In genomic region chr3:54432167-54432566, GRCm38 (mm10) we compare ENCODE assay signal across 22 mouse cellular contexts.
DNase-seq lines count a peak whose midpoint lies in the region; ATAC-seq and TF ChIP-seq lines count a peak whose summit lies in the region.
"Had no signal": no experiment of that assay in that cellular context is flagged by ENCODE, and none has a peak within 500 bp of the region (broad histone marks: within the 10 kb centered on the region; RNA-seq: fewer than 3 reads in every experiment).

No protein-coding gene starts in this region.

- H3K4me2 ChIP-seq in limb, embryonic 15.5 days = no peak overlapping the region
- no peak overlapping the region for H3K4me2 ChIP-seq in midbrain, embryonic 11.5 days
- no peak overlapping the region for H3K4me2 ChIP-seq in midbrain, postnatal 0 days (ENCODE audit: low read depth, low read length, poor library complexity, severe bottlenecking)
- H3K4me2 ChIP-seq in lung, postnatal 0 days (replicated peaks; ENCODE audit: low read depth, low read length) = no peak overlapping the region
- H3K4me2 ChIP-seq in myocyte (ENCODE audit: low read depth) = peak overlapping the region; percentile 16
- H3K4me2 ChIP-seq: limb, embryonic 12.5 days; liver, embryonic 15.5 days; neural tube, embryonic 15.5 days had no signal

- H3K27me3 ChIP-seq in limb, embryonic 15.5 days = no peaks in the 10 kb centered on the region; the same call in 1 of the 2 replicates
- H3K27me3 ChIP-seq in limb, embryonic 10.5 days (ENCODE audit: low read depth, poor library complexity, severe bottlenecking) = no peaks in the 10 kb centered on the region
- no peaks in the 10 kb centered on the region for H3K27me3 ChIP-seq in midbrain, embryonic 11.5 days (ENCODE audit: control insufficient read depth, insufficient read depth, low read length)
- no peaks in the 10 kb centered on the region for H3K27me3 ChIP-seq in midbrain, postnatal 0 days (ENCODE audit: insufficient read depth, low read length)
- H3K27me3 ChIP-seq in lung, postnatal 0 days (replicated peaks; ENCODE audit: insufficient read depth, low read length) = no peaks in the 10 kb centered on the region
- no peaks in the 10 kb centered on the region for H3K27me3 ChIP-seq in myocyte (ENCODE audit: control insufficient read depth, insufficient read depth, insufficient read length)
- H3K27me3 ChIP-seq in hindbrain, embryonic 10.5 days (ENCODE audit: insufficient read depth, poor library complexity, severe bottlenecking) = no peaks in the 10 kb centered on the region
- H3K27me3 ChIP-seq: limb, embryonic 12.5 days; liver, embryonic 15.5 days; megakaryocyte, embryonic 14.5 days; neural tube, embryonic 15.5 days had no signal

- no peak for ATAC-seq in limb, embryonic 15.5 days (ENCODE audit: insufficient number of reproducible peaks, low FRiP score, low TSS enrichment, low read depth)
- no peak for ATAC-seq in midbrain, embryonic 11.5 days (ENCODE audit: low FRiP score)
- no peak for ATAC-seq in midbrain, postnatal 0 days (ENCODE audit: low FRiP score)
- ATAC-seq in lung, postnatal 0 days = peak; percentile 71
- ATAC-seq: forebrain, embryonic 16.5 days; intestine, postnatal 0 days; midbrain, embryonic 16.5 days had no signal

- TF ChIP-seq EP300 in lung, postnatal 0 days (IDR thresholded peaks at IDR 0.05) = 0 out of 2 replicates have a peak, but pooled peaks have one; percentile 20

- H3K4me3 ChIP-seq in limb, embryonic 15.5 days = no peak overlapping the region
- H3K4me3 ChIP-seq in limb, embryonic 10.5 days = no peak overlapping the region
- H3K4me3 ChIP-seq in midbrain, embryonic 11.5 days (ENCODE audit: low read depth, low read length) = no peak overlapping the region
- no peak overlapping the region for H3K4me3 ChIP-seq in midbrain, postnatal 0 days (ENCODE audit: low read depth, low read length)
- H3K4me3 ChIP-seq in lung, postnatal 0 days (ENCODE audit: low read depth, low read length) = no peak overlapping the region
- H3K4me3 ChIP-seq in myocyte = no peak overlapping the region
- H3K4me3 ChIP-seq in hindbrain, embryonic 10.5 days = no peak overlapping the region
- H3K4me3 ChIP-seq: forebrain, embryonic 10.5 days; layer of hippocampus, adult 2 months; limb, embryonic 12.5 days; liver, embryonic 15.5 days; megakaryocyte, embryonic 14.5 days; neural tube, embryonic 15.5 days had no signal

- DNase-seq in limb, embryonic 10.5 days (ENCODE audit: low spot score) = no peak
- peak; percentile 82 for DNase-seq in midbrain, embryonic 11.5 days (ENCODE audit: low spot score, missing footprints)
- DNase-seq in midbrain, postnatal 0 days (ENCODE audit: low spot score) = no peak
- DNase-seq in lung, postnatal 0 days (ENCODE audit: low spot score) = peak; percentile 65
- DNase-seq in hindbrain, embryonic 10.5 days (ENCODE audit: low spot score) = no peak
- DNase-seq in B cell, adult 2 months = no peak
- DNase-seq: adrenal gland, postnatal 10 days; cerebellum, adult 2 months; cerebellum, postnatal 25 days; gastrocnemius, postnatal 10 days; kidney, postnatal 25 days had no signal

- WGBS in limb, embryonic 15.5 days = 60% methylated on average over 6 of the region's 6 CpGs
- 84% methylated on average over 6 of the region's 6 CpGs for WGBS in limb, embryonic 10.5 days
- 71% methylated on average over 6 of the region's 6 CpGs for WGBS in midbrain, embryonic 11.5 days
- 71% methylated on average over 6 of the region's 6 CpGs for WGBS in midbrain, postnatal 0 days
- 45% methylated on average over 6 of the region's 6 CpGs for whole genome bisulfite sequencing in lung, postnatal 0 days
- 87% methylated on average over 6 of the region's 6 CpGs for WGBS in hindbrain, embryonic 10.5 days

- H3K9ac ChIP-seq in limb, embryonic 15.5 days = no peak overlapping the region
- H3K9ac ChIP-seq in midbrain, embryonic 11.5 days (ENCODE audit: low read length) = no peak overlapping the region
- H3K9ac ChIP-seq in midbrain, postnatal 0 days (replicated peaks; ENCODE audit: low read length, poor library complexity, severe bottlenecking) = no peak overlapping the region
- H3K9ac ChIP-seq in lung, postnatal 0 days (replicated peaks; ENCODE audit: low read depth) = no peak overlapping the region
- H3K9ac ChIP-seq: limb, embryonic 12.5 days; liver, embryonic 15.5 days; neural tube, embryonic 15.5 days had no signal

- H3K9me3 ChIP-seq in limb, embryonic 15.5 days = no peaks in the 10 kb centered on the region
- no peaks in the 10 kb centered on the region for H3K9me3 ChIP-seq in limb, embryonic 10.5 days (replicated peaks)
- no peaks in the 10 kb centered on the region for H3K9me3 ChIP-seq in midbrain, embryonic 11.5 days (ENCODE audit: control insufficient read depth, low read length)
- no peaks in the 10 kb centered on the region for H3K9me3 ChIP-seq in midbrain, postnatal 0 days (ENCODE audit: low read length)
- no peaks in the 10 kb centered on the region for H3K9me3 ChIP-seq in lung, postnatal 0 days (ENCODE audit: low read length)
- no peaks in the 10 kb centered on the region for H3K9me3 ChIP-seq in hindbrain, embryonic 10.5 days
- H3K9me3 ChIP-seq: forebrain, embryonic 10.5 days; limb, embryonic 12.5 days; liver, embryonic 15.5 days; megakaryocyte, embryonic 14.5 days; neural tube, embryonic 15.5 days had no signal

- TF ChIP-seq POLR2A in myocyte (IDR thresholded peaks at IDR 0.05; ENCODE audit: insufficient read length, low read depth) = no peak

- H3K4me1 ChIP-seq in limb, embryonic 15.5 days = no peaks in the 10 kb centered on the region
- H3K4me1 ChIP-seq in limb, embryonic 10.5 days = no peaks in the 10 kb centered on the region
- H3K4me1 ChIP-seq in midbrain, embryonic 11.5 days (ENCODE audit: control insufficient read depth, insufficient read depth, low read length) = peaks cover 3% of the 10 kb centered on the region; the same call in 1 of the 2 replicates
- H3K4me1 ChIP-seq in midbrain, postnatal 0 days (ENCODE audit: insufficient read depth, low read length) = no peaks in the 10 kb centered on the region
- no peaks in the 10 kb centered on the region for H3K4me1 ChIP-seq in lung, postnatal 0 days (ENCODE audit: insufficient read depth, low read depth, low read length)
- no peaks in the 10 kb centered on the region for H3K4me1 ChIP-seq in hindbrain, embryonic 10.5 days (replicated peaks)
- H3K4me1 ChIP-seq: limb, embryonic 12.5 days; liver, embryonic 15.5 days; megakaryocyte, embryonic 14.5 days; neural tube, embryonic 15.5 days had no signal

- no peak overlapping the region for H3ac ChIP-seq in myocyte (ENCODE audit: control insufficient read depth, insufficient read length)

- no peaks in the 10 kb centered on the region for H3K79me2 ChIP-seq in myocyte (ENCODE audit: control insufficient read depth, insufficient read depth)

- no peak for TF ChIP-seq CTCF in midbrain, postnatal 0 days (IDR thresholded peaks at IDR 0.05)
- TF ChIP-seq CTCF in lung, postnatal 0 days (IDR thresholded peaks at IDR 0.05) = no peak

- H3K36me3 ChIP-seq in limb, embryonic 15.5 days = no peaks in the 10 kb centered on the region
- H3K36me3 ChIP-seq in limb, embryonic 10.5 days = no peaks in the 10 kb centered on the region
- no peaks in the 10 kb centered on the region for H3K36me3 ChIP-seq in midbrain, embryonic 11.5 days (ENCODE audit: control insufficient read depth, insufficient read depth, low read length)
- H3K36me3 ChIP-seq in midbrain, postnatal 0 days (ENCODE audit: insufficient read depth, low read length) = no peaks in the 10 kb centered on the region
- no peaks in the 10 kb centered on the region for H3K36me3 ChIP-seq in lung, postnatal 0 days (ENCODE audit: insufficient read depth, low read length)
- no peaks in the 10 kb centered on the region for H3K36me3 ChIP-seq in myocyte (ENCODE audit: control insufficient read depth, insufficient read depth)
- H3K36me3 ChIP-seq in hindbrain, embryonic 10.5 days = no peaks in the 10 kb centered on the region
- H3K36me3 ChIP-seq: forebrain, embryonic 10.5 days; limb, embryonic 12.5 days; liver, embryonic 15.5 days; neural tube, embryonic 15.5 days had no signal

- peak overlapping the region; percentile 43; the same call in 1 of the 2 replicates for H3K27ac ChIP-seq in limb, embryonic 15.5 days
- H3K27ac ChIP-seq in limb, embryonic 10.5 days = no peak overlapping the region
- no peak overlapping the region for H3K27ac ChIP-seq in midbrain, embryonic 11.5 days (ENCODE audit: low read depth, low read length)
- H3K27ac ChIP-seq in midbrain, postnatal 0 days (ENCODE audit: low read depth, low read length) = no peak overlapping the region
- no peak overlapping the region for H3K27ac ChIP-seq in lung, postnatal 0 days (ENCODE audit: low read length)
- H3K27ac ChIP-seq in hindbrain, embryonic 10.5 days = no peak overlapping the region
- H3K27ac ChIP-seq: forebrain, embryonic 10.5 days; layer of hippocampus, adult 2 months; limb, embryonic 12.5 days; liver, embryonic 15.5 days; neural tube, embryonic 15.5 days had no signal

TF ChIP-seq in myocyte, 11 proteins besides CTCF, POLR2A, EP300 and RAD21:
- TF ChIP-seq REST (IDR thresholded peaks at IDR 0.05; ENCODE audit: insufficient read depth, insufficient read length) = no peak
- TF ChIP-seq MAX (IDR thresholded peaks at IDR 0.05; ENCODE audit: low read depth) = no peak
- no peak for TF ChIP-seq CEBPB (IDR thresholded peaks at IDR 0.05; ENCODE audit: insufficient read depth, poor library complexity, severe bottlenecking)
- no peak for TF ChIP-seq E2F4 (IDR thresholded peaks at IDR 0.05; ENCODE audit: insufficient read depth)
- TF ChIP-seq MYOG (IDR thresholded peaks at IDR 0.05; ENCODE audit: control insufficient read depth in 1 of 3, insufficient read depth in 1 of 3, insufficient read length in 2 of 3, low read depth in 2 of 3) = no peak
- TF ChIP-seq TCF12 (IDR thresholded peaks at IDR 0.05; ENCODE audit: insufficient read depth, poor library complexity, severe bottlenecking) = no peak
- no peak for TF ChIP-seq USF1 (IDR thresholded peaks at IDR 0.05; ENCODE audit: low read depth)
- TF ChIP-seq POLR2AphosphoS2 (IDR thresholded peaks at IDR 0.05; ENCODE audit: insufficient read length, low read depth) = no peak
- no peak for TF ChIP-seq SRF (IDR thresholded peaks at IDR 0.05; ENCODE audit: control insufficient read depth, insufficient read length, low read depth)
- no peak for TF ChIP-seq MYOD1 (IDR thresholded peaks at IDR 0.05; ENCODE audit: control insufficient read depth in 1 of 3, insufficient read length in 2 of 3, low read depth in 2 of 3)
- TF ChIP-seq TCF3 (IDR thresholded peaks at IDR 0.05; ENCODE audit: insufficient read length, low read depth) = no peak
TF ChIP-seq in myocyte: peak in this region for 0.

Comparison
In these comparisons a context has a peak if more than half of its experiments do, and no peak if none do; other contexts are left out.
1. DNase-seq: peak in midbrain, embryonic 11.5 days (single experiment) and lung, postnatal 0 days (single experiment); none in limb, embryonic 10.5 days (single experiment), midbrain, postnatal 0 days (single experiment), hindbrain, embryonic 10.5 days (single experiment) and B cell, adult 2 months (0 of 2).